Mouse (Mus musculus) ES-Bruce4 (cell line): ENCODE data around the gene Glyctk. TPM values are rescaled to one million over a fixed set of nuclear protein-coding genes. Genes with fewer than 3 reads are reported as not detected.
A peak's percentile ranks its signal among the peaks of the same experiment; 100 is the strongest.

Experiments
- H3K27ac ChIP-seq: 2 replicates; pipeline ENCODE4 v1.5.1; 2012; ENCODE audit warnings: low read length, inconsistent platforms; ENCODE audit not compliant: insufficient read depth
- H3K27me3 ChIP-seq: 2 replicates; pipeline ENCODE4 v1.6.1; 2012; ENCODE audit warnings: mild to moderate bottlenecking, low read length, inconsistent platforms; ENCODE audit not compliant: control insufficient read depth, poor library complexity, insufficient read depth, severe bottlenecking
- H3K36me3 ChIP-seq: 2 replicates; pipeline ENCODE4 v1.6.1; 2012; ENCODE audit warnings: inconsistent platforms, mild to moderate bottlenecking, low read length, moderate library complexity; ENCODE audit not compliant: control insufficient read depth, poor library complexity, insufficient read depth, severe bottlenecking
- H3K4me1 ChIP-seq: one replicate; pipeline ENCODE4 v1.8.1; 2011; ENCODE audit warnings: low read length; ENCODE audit not compliant: control insufficient read depth, insufficient read depth
- H3K4me3 ChIP-seq: 2 replicates; pipeline ENCODE4 v1.5.1; 2011; ENCODE audit warnings: low read depth, mild to moderate bottlenecking, low read length
- H3K9ac ChIP-seq: 2 replicates; pipeline ENCODE4 v1.6.1; 2012; ENCODE audit warnings: low read depth, mild to moderate bottlenecking, inconsistent platforms; ENCODE audit not compliant: poor library complexity, severe bottlenecking
- H3K9me3 ChIP-seq: replicated peaks from 2 replicates; pipeline ENCODE4 v1.6.1; 2012; ENCODE audit warnings: mild to moderate bottlenecking, low read length, inconsistent platforms; ENCODE audit not compliant: control insufficient read depth, poor library complexity, insufficient read depth, severe bottlenecking
- CTCF ChIP-seq: IDR thresholded peaks from one replicate; pipeline ENCODE4 v1.8.1; 2011; ENCODE audit warnings: low read depth, low read length
- EP300 ChIP-seq: IDR thresholded peaks from 2 replicates; pipeline ENCODE4 v1.6.1; 2011; ENCODE audit warnings: low read depth, low read length; ENCODE audit not compliant: insufficient read depth
- POLR2A ChIP-seq: IDR thresholded peaks from one replicate; pipeline ENCODE4 v1.8.1; 2011; ENCODE audit warnings: low read length; ENCODE audit not compliant: insufficient read depth
- polyA plus RNA-seq: library from polyadenylated mRNA; stranded (reverse); fragments of >200 nt; gene quantifications from 2 replicates; pipeline ENCODE4 v1.2.4, GENCODE M21; 2011; ENCODE audit warnings: low read depth; ENCODE audit not compliant: missing spikeins, insufficient read depth, insufficient read length

Glyctk gene
- polyA plus RNA-seq, 1 experiment, result 1.1 TPM

GRCm38 (mm10) chr9:106167241-106167640 is 9.3 kb upstream of the Glyctk start:
- Histone ChIP-seq H3K4me1 (peaks cover 2% of the 10 kb centered on the region), H3K27me3 (no peaks in the 10 kb centered on the region), H3K27ac (peak overlapping the region; percentile 94), H3K4me3 (no peak overlapping the region), H3K9me3 (no peaks in the 10 kb centered on the region), H3K9ac (no peak overlapping the region), H3K36me3 (no peaks in the 10 kb centered on the region)
- TF ChIP-seq EP300 (no peak), CTCF (no peak), POLR2A (no peak)

GRCm38 (mm10) chr9:106166709-106167108 is 8.8 kb upstream of the Glyctk start:
- no peaks in the 10 kb centered on the region for H3K9me3 ChIP-seq
- H3K9ac ChIP-seq, result no peak overlapping the region
- peaks cover 2% of the 10 kb centered on the region for H3K4me1 ChIP-seq
- H3K27me3 ChIP-seq, result no peaks in the 10 kb centered on the region
- TF ChIP-seq CTCF, result no peak
- TF ChIP-seq POLR2A, result no peak
- TF ChIP-seq EP300, result no peak
- no peak overlapping the region for H3K4me3 ChIP-seq
- H3K27ac ChIP-seq, result peak overlapping the region; percentile 94
- H3K36me3 ChIP-seq, result no peaks in the 10 kb centered on the region

- Histone ChIP-seq H3K36me3 (no peaks in the 10 kb centered on the region), H3K4me3 (peak overlapping the region; percentile 80), H3K4me1 (no peaks in the 10 kb centered on the region), H3K27me3 (no peaks in the 10 kb centered on the region), H3K27ac (peak overlapping the region; percentile 29; the same call in 1 of the 2 replicates), H3K9ac (peak overlapping the region; percentile 51), H3K9me3 (no peaks in the 10 kb centered on the region)
- TF ChIP-seq POLR2A (no peak), CTCF (no peak), EP300 (no peak)
Measured at GRCm38 (mm10) chr9:106160426-106160825, 2.5 kb upstream of the Glyctk start.

GRCm38 (mm10) chr9:106159784-106160301 is 1.9 kb upstream of the Glyctk start:
- H3K9ac ChIP-seq, result peak overlapping the region; percentile 51
- H3K4me3 ChIP-seq, result peak overlapping the region; percentile 80
- TF ChIP-seq POLR2A, result peak; percentile 84
- TF ChIP-seq CTCF, result no peak
- no peak for TF ChIP-seq EP300
- no peaks in the 10 kb centered on the region for H3K27me3 ChIP-seq
- H3K36me3 ChIP-seq, result no peaks in the 10 kb centered on the region
- no peaks in the 10 kb centered on the region for H3K4me1 ChIP-seq
- H3K27ac ChIP-seq, result peak overlapping the region; percentile 73
- no peaks in the 10 kb centered on the region for H3K9me3 ChIP-seq

- Histone ChIP-seq H3K36me3 (no peaks in the 10 kb centered on the region), H3K4me1 (no peaks in the 10 kb centered on the region), H3K4me3 (peak overlapping the region; percentile 34), H3K27me3 (no peaks in the 10 kb centered on the region), H3K27ac (no peak overlapping the region; the same call in 1 of the 2 replicates), H3K9ac (peak overlapping the region; percentile 49), H3K9me3 (no peaks in the 10 kb centered on the region)
- TF ChIP-seq CTCF (no peak), POLR2A (no peak), EP300 (no peak)
Measured at GRCm38 (mm10) chr9:106159237-106159636, 1.3 kb upstream of the Glyctk start.

GRCm38 (mm10) chr9:106157623-106157925 is 364 bp downstream of the Glyctk start:
- no peak overlapping the region for H3K27ac ChIP-seq
- peak overlapping the region; percentile 8; the same call in 1 of the 2 replicates for H3K9ac ChIP-seq
- no peaks in the 10 kb centered on the region for H3K36me3 ChIP-seq
- H3K4me1 ChIP-seq, result no peaks in the 10 kb centered on the region
- H3K27me3 ChIP-seq, result no peaks in the 10 kb centered on the region
- H3K4me3 ChIP-seq, result no peak overlapping the region
- H3K9me3 ChIP-seq, result no peaks in the 10 kb centered on the region
- TF ChIP-seq EP300 (no peak), POLR2A (no peak), CTCF (no peak)
